Mouse (Mus musculus): ENCODE results near the gene Actl6a.
"Not testable (repeated sequence)": the region's sequence is repeated elsewhere in the genome, so short reads cannot be mapped to it uniquely, and the experiment has no call there.

Gene Actl6a

DNA sequence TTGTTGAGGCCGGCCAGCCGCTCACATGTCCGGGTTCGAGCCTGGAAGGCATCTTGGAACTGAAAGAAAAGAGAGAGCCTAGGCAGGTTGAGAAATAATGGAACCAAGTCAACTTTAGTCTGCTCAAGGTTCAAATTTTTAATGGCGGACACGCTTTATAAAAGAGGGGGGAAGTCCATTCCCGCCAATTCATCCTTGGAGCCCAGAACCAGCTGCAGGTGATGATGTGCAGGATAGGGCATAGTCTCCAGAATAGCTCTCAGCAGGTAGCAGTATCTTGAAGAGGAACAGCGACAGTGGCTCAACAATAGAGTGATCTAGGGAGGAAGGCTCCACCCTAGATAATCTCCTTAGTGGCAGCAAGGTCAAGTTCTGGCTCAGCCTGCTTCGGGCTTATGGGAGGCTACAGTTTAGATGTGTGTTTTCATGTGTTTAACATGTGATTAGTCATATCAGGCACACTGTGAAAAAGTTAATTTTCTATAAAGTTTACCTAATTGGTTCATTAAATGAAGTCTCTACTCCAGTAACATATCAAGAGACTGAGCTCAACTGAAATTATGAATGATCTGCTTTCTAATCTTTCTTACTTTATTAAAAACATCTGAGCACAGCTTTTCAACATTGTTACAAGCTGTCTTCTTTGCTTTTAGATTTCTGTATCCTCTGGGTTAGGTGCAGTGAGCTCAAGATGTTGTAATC lies at the start of gene Actl6a:
Gene Actl6a (plus strand): TSS at position 652 of the 702 bp plus-strand sequence.
- DNase-seq: not testable (repeated sequence)

DNA sequence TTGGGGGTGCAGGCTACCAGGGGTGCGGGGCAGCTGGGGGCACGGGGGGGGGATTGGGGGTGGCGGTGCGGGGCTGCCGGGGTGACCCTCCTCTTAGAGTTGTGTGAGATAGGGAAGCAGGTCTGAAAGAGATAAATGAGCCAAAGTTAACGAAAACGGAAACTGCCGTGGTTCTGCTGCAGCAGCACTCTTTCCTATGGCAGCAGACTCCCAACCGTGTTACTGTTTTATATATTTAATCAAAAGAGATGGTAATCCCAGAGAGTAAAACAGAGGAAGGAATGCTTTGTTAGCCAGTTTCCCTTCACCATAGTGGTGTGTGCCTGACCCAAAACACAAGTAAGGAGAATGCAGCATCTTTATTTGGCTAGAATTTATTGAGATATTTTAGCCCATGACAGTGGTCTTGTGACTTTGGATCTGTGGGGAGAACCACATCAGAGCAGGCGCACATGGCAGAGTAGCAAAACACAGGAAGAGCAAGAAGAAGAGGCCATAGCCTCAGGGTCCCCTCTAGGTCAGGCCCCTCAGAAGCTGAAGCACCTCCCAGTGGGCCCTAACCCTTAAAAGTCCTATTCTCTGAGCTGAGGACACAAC lies 49.6 kb upstream of the Actl6a start:
- DNase-seq: no peak

DNA sequence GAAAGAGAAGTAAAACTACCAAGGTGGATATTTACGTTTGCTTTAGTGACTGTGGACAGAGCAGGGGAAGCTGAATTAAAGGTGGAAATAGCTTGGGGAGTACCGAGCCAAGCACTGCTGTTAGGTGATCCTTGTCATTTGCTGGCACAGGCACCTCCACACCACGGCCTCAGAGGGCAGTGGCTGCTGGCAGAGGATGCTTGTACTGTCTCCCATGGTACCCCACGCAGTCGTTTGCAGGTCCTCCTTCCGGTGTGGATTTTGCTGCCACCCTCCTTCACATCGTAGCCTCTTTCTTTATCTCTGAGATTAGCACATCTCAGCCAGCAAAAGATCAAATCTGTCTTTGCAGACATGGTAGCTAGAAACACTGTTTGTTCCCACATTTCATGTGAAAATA lies 47.7 kb upstream of the Actl6a start:
- no peak for DNase-seq

DNA sequence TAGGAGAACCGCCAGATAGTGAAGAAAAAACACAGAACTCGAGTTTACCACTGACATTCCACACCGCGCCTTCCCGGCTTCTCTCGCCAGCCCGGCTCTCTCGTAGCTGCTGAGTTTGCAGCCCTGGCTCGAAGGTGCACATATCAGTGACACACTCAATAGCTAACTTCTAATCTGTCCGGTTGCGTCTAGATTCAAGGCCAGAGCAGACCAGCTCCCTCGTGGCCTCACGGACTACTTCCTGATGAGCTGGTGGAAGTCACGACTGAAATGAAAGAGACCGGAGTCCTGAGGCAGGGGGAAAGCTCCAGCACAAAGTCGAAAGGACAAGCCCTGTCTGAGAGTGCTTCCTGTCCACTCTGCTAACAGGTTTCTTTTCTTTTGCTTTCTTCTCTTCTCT lies 47.3 kb upstream of the Actl6a start:
- no peak for DNase-seq

DNA sequence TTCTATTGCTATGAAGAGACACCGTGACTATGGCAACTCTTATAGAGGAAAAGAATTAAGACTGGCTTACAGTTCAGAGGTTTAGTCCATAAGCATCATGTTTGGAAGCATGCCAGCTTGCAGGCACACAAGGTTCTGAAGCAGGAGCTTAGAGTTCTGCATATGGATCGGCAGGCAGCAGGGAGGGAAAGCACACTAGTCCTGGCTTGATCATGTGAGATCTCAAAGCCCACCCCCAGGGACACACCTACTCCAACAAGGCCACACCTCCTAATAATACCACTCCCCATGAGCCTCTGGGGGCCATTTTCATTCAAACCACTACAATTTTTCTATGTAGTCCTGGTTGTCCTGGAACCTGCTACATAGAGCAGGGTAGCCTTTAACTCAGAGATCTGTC lies 46.6 kb upstream of the Actl6a start:
- DNase-seq: no peak

DNA sequence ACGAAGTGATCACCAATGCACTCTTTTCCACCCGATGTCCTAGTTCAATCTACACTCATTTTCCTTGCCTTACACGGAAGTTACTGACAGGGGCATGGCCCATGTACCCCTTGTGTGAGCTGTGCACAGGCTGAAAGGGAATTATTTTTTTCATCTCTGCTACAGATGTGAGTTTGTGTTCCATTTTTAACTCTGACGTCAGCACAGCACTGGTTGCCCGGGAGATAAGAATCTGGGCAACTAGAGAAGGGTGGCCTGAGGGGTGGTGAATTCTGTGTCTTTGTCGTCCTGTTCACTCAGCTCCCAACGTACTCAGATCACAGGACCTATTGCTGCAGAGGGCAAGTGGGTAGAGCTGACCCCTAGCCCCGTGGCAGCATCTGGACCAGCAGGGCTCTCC lies 45.8 kb upstream of the Actl6a start:
- no peak for DNase-seq

DNA sequence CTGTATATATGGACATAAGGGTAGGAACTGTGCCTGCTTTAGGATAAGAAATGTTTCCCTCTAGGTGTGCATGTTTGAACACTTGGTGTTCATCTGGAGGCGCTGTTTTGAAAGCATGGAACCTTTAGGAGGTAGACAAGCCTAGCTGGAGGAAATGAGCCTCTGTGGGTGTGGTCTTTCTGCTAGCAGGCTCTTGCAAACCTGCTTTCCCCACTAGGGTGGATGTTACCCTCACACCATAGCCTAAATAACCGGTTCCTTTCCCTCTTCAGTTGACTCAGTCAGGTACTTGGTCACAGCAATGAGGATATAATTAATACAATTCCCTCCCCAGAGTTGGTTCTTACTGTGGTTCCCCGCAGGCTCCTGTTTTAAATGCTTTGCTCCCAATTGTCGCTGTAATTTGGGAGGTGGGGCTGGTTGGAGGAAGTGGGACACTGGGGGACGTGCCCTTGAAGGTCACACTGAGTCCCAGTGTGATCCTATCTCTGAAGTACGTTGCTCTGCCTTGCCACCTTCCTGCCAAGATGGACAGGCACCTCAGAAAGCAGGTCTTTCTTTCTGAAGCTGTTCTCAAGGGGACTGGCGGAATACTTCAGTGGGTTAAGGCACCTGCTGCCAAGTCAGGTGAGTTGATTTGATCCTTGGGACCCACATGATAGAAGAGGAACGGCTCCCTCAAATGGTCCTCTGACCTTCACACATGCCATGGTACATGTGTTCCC lies 45.1 kb upstream of the Actl6a start:
- no peak for DNase-seq

DNA sequence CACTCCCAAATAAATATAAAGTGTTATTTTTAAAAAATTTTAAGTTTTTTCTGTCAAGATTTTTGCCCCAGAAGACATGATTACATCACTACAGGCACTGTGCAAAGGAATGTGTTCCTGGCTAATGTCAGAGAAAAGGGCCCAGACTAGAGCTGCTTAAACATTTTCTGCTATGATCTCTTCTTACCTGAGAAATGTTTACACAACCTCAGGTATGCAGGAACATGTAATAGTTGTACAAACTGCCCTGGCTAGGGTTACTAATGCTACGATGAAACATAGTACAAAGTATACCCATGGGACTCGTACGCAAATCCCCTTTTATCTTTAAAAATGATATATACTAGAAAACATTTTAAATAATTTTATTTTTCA lies 44.6 kb upstream of the Actl6a start:
- DNase-seq: no peak

DNA sequence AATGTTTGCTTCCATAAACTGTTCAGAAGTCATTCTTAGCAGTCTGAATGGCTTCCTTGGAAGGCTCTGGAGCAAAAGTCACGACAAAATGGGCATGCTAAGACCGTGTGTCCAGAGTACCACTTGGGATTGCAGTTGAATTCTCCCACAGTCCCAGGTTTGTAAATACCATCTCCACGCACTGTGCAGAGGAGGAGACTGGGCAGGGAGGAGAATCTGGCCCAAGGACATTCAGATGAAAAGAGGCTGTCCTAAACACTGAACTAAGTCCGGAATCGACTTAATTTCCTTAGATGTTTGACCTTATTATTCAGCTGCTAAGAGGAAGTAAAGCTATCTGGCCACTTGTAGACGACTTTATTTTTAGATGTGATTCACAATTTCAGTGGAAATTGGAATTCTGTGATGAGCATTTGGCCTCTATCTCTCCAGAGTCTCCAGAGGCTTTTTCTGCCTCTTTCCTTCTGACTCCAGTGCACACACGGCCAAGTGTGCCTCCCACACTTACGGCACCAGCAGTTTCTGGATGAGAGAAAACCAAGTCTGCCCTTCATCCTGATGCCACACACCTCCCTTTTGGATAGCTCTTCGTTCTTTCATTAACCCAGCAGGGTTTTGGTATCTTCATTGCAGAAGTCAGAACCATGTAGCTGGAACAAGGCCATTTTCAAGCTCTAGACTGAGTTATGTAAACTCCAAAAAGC lies 37.7 kb upstream of the Actl6a start:
- DNase-seq: no peak

DNA sequence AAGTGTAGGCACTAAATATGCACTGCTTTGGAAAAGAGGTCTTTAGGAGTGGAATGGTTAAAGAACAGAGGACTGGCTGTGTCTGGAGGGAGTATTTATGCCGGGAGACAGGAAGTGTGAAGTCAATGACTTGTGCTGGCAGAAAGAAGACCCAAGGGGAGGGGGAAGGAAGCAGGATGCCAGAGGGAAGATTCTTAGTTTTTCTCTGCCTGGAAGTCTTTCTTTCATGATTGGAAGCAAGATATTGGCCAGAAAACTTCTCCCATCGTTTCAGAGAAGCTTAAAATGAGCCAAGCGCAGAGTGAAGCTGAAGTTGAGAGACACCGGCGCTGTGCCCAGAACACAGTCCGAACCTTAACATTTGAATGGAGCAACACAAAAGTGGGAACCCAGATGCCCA lies 36.9 kb upstream of the Actl6a start:
- DNase-seq: peak; percentile 2 to 15

DNA sequence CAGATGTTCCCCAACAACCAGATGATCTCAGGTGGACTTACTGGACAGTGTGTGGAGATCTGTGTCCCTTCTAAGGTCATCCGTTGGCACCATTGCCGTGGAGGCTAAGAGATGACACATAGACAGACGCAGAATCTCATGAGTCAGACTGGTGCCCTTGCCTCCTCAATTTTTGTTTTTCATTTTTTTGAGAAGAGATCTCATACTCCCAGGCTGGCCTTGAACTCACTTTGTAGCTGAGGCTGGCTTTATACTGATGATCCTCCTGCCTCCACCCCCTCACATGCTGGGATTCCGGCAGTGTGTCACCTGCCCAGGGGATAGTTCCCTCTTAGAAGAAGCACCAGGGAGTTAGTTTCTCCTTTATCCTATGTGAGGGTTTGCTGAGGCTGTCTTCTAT lies 35.9 kb upstream of the Actl6a start:
- DNase-seq: no peak

DNA sequence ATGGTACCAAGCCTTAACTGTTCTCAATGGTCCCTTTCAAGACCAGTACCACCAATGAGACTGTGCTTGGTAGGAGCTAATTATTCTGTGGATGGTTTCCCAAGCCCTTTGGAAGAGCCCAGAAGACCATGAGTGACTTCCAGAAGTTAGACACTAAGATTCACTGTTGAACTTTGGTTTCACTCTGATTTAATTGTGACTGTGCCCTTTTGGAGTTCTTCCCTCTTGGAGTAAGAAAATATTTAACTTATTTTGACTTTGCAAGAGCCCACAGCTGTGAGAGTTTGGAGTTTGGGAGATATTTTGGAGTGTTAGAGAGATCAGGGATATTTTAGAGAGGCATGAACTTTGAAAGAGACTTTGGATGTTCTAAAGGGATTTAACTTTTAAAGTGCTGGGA lies 32.9 kb upstream of the Actl6a start:
- DNase-seq: no peak

DNA sequence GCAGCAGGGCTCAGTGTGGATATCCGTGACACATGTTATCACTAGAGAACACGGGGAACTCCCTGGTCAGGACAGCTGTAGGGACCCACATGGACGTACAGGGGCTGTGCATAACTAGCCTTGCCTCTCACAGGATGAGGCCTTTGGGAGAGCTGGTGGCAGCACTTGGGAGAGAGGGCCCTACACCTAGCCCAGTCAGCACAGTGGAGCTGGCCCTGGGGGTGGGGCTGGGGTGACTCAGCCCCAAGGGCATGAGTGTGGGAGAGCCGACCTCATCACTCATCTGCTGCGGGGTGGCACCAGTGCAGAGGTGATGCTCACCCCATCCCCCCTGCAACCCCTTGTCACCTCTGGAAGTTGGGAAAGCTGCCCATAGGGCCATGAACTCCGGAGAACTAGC lies 29.7 kb upstream of the Actl6a start:
- no peak for DNase-seq

DNA sequence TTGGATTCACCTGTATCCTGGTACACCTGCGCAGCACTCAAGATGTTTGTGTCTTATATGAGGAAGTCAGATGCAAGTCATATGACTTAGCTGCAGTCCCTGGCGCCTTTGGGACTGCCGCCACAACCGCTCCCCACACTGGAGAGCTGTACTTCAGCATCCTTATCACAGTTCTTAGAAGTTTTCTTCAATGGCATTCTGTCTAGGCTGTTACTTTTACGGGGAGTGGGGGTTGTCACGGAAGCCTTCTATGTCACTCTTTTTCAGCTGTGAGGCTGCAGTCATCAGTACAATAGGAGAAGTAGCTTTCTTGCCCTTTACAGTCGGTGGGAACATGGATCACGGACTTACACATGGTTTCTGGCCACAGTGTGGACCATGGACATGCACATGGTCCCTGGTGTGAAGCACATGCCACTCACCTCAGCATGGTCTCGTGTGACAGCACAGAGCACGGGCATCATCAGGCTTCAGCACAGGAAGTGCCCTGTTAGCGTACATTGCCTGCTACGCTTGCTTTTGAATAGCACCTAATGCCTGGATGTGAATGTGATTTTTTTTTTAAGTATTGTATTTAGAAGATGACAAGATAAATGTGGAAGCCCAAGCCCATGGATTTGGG lies 23.1 kb upstream of the Actl6a start:
- DNase-seq: no peak

DNA sequence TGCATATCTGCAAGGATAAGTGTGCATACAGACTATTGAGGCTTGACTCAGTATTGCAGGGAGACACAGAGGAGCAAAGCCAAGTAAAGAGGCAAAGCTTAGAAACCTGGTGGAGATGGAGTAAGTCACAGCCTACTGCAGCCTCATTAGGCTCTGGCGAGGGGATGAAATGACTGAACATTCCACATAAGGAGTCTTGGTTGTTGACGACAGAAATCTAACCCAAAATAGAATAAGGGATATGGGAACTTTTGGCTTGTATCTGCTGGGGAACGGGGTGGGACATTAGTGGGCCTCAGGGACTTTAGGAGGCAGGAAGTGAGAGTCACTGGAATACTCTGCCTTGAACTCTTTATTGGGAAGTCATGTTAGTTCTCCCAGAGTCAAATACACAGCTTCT lies 21.5 kb upstream of the Actl6a start:
- DNase-seq: no peak

DNA sequence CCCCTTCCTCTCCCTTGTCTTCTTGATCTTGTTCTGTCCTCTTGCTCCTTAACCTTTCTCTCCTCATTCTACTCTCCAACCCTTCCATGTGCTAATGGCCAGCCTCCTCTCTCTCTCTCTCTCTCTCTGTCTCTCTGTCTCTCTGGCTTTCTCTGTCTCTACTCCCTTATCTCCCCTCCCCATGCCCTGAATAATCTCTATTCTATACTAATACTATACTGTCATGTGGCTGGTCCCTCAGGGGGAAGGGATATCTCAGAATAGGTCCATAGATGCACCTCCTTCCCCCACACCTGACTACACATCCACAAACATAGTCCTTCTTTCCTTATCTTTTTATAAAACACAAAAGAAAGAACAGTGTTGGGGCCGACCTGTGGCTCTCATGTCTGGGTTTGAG lies 19.6 kb upstream of the Actl6a start:
- no peak for DNase-seq

DNA sequence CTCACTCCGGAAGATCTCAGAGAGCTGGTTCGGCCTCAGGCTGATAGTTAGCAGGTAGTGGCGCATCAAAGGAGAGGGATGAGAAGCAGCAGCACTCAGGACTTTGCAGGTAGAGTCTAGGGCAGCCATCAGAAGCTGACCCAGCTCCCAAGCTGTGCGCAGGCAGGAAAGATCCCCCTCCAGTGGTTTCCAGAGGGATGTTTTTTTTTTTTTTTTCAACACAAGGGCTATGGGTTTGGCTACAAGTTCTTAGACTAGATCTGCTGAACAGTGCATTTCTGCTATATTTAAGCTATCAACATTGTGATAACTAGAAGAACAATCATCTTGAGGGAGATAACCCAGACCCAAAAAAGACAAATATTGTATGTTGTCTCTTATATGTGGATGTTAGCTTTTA lies 18.9 kb upstream of the Actl6a start:
- DNase-seq: no peak

DNA sequence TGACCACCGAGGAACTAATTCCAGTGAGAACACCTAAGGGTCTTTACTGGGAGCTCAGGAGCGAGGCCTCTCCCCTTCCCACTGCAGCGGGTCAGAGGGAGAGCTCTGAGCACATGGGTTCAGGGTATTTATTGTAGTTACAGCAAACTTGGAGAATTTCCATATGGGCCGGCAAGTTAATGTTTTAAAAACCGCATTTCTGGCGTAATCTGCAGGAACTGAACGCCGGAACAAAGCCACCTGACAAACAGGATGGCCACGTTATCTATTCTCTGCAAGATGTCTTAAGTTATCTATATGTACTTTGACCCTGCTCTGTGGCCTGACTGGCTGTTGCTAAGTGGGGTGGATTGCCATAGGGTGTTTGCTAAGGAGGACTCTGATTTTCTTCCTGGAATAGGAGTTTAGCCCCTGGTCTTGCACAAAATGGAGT lies 16.5 kb upstream of the Actl6a start:
- DNase-seq: no peak

DNA sequence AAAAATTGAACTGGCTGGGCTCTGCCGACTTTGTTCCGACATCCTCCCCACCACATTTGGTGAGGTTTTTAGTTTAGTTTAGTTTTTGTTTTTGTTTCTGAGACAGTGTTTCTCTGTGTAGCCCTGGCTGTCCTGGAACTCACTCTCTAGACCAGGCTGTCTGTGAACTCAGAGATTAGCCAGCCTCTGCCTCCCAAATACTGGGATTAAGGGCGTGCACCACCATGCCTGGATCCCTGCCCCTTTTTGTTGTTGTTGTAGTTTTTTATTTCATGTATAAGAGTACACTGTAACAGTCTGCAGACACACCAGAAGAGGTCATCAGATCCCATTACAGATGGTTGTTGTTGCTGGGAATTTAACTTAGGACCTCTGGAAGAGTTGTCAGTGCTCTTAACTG lies 16.1 kb upstream of the Actl6a start:
- DNase-seq: no peak

DNA sequence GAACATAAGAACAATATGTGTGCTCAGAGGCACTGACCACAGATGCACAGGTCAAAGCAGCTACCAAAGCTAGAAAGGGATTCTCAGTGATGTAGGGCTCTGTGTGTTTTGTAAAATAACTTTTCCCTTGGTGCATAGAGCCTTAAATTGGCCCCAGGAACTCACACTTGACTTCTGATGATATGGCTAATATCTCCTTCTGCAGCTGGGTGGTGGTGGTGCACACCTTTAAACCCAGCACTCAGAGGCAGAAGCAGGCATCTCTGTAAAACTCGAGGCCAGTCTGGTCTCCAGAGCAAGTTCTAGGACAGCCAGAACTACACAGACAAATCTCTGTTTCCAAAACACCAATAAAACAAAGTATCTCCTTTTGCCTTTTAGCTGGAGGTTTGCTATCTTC lies 15.2 kb upstream of the Actl6a start:
- DNase-seq: no peak

DNA sequence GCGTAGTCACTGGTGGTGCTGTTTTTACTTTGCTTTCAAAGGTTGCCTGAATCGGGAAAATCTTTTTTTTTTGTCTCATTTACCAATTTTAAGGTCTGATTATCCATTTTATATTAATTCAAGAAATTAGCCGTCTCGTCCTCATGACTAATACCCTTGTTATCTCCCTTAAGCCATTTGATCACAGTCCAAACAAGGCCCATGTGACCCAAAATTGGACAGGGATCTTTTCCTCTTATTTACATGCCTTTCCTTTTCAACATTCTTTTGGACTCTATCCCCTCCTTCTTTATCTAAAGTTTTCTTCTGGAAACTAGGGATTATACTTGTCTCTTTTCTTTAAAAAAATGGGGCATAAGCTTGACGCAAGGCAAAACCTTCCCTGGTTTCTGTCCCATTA lies 14.3 kb upstream of the Actl6a start:
- DNase-seq: no peak

DNA sequence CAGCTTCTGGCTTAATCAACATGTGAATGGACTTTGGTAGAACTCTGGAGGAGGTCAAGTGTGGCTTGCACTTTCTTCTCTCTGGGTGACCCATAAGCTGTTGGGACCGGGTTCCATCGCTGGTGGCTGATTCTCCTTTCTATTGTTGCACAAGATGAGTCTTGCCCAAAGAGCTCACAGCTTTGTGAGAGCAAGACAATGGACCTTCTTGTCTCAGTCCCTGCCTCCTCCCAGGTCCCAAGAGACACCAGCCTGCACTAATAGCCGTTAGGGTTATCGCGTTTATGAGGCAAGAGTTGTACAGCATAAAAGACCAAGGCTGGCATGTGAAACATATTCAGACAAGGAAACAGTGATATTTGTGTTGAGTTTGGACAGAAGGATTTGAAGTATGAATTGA lies 11.9 kb upstream of the Actl6a start:
- no peak for DNase-seq

Measured in cerebellum, postnatal 14 days (tissue).